Mouse (Mus musculus): ENCODE measurements at regions not wholly inside any gene's neighbourhood (a gene's known extent, or its start where the extent isn't known, plus 50 kb on each side); places are given as distances from the start of the nearest gene placed in this dataset.

DNA sequence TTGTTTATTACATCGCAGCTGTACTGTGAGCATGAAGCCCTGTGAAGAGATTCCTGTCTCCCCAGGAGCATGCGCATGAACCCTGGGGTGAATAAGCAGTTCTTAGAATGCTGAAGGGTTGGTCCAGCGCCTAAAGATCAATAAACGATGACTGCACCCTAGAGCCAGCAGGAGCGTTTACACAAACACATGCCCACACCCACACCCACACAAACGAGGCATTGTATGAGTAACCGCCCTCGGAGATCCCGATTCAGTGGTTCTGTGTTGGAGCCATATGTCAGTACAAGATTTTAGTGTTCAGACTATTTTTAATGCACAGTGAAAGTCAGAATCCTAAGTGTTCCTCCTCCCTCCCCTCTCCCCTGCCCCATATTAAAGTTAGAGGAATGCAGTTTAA lies 57.3 kb downstream of the Edn1 start:
- Histone ChIP-seq H3K4me1 (ENCODE audit: control insufficient read depth, insufficient read depth, low read length) (no peaks in the 10 kb centered on the region), H3K4me3 (ENCODE audit: insufficient read depth, low read length) (no peak overlapping the region), H3K27ac (ENCODE audit: insufficient read depth, low read length) (no peak overlapping the region)
- TF ChIP-seq POLR2A (IDR thresholded peaks at IDR 0.05; ENCODE audit: extremely low read depth, insufficient read depth, low read length): no peak
- TF ChIP-seq CTCF (IDR thresholded peaks at IDR 0.05; ENCODE audit: extremely low read depth, insufficient read depth, low read length): no peak

DNA sequence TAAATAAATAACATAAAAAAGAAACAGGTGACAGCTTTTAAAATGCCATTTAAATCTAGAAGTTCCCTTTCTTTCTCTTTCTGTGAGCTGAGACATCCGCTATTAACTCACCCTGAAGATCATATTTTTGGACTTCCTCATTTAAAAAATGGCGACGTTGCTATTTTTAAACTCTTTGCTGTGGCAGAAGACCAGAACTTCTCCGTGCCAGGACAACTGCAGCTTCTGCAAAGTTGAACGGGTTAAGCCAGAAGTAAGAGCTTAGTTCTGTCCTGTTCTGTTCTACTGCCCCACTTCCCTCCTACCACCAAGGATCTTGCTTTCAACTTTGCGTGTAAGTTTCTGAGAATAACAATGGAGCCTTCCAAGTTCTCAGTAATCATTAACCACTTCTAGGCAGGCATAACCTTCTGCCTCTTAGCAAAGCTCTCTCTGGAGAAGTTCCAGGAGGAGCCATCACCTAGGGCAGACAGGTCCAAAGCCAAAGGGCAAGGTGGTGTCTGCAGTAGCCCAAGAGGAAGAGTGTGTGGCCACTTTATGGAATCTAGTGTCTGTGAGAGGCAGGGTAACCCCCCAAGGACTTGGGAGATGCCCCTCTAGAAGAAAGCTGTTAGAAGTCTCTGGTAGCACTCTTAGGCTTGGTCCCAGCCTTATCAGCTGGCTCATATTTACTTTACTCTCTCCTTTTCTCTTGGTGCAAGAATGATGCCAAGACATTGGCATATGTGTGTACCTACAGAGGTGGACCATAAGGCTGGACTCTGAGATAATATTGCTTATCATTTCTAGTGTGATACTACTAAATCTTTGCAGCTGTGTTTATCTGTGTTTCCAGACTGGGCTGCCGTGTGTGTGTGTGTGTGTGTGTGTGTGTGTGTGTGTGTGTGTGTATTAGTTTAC lies 66.6 kb downstream of the Edn1 start:
- no peak overlapping the region for H3K4me3 ChIP-seq (ENCODE audit: insufficient read depth, low read length)
- no peaks in the 10 kb centered on the region for H3K4me1 ChIP-seq (ENCODE audit: control insufficient read depth, insufficient read depth, low read length)
- no peak overlapping the region for H3K27ac ChIP-seq (ENCODE audit: insufficient read depth, low read length)
- TF ChIP-seq CTCF (IDR thresholded peaks at IDR 0.05; ENCODE audit: extremely low read depth, insufficient read depth, low read length) (no peak), POLR2A (IDR thresholded peaks at IDR 0.05; ENCODE audit: extremely low read depth, insufficient read depth, low read length) (no peak)

GRCm38 (mm10) chr13:42369826-42370225 lies 68.5 kb downstream of the Edn1 start:
- H3K4me3 ChIP-seq (ENCODE audit: insufficient read depth, low read length): no peak overlapping the region
- TF ChIP-seq CTCF (IDR thresholded peaks at IDR 0.05; ENCODE audit: extremely low read depth, insufficient read depth, low read length) (no peak), POLR2A (IDR thresholded peaks at IDR 0.05; ENCODE audit: extremely low read depth, insufficient read depth, low read length) (no peak)
- no peaks in the 10 kb centered on the region for H3K4me1 ChIP-seq (ENCODE audit: control insufficient read depth, insufficient read depth, low read length)
- H3K27ac ChIP-seq (ENCODE audit: insufficient read depth, low read length): no peak overlapping the region

- H3K27ac ChIP-seq (ENCODE audit: insufficient read depth, low read length): no peak overlapping the region
- no peak for TF ChIP-seq POLR2A (IDR thresholded peaks at IDR 0.05; ENCODE audit: extremely low read depth, insufficient read depth, low read length)
- TF ChIP-seq CTCF (IDR thresholded peaks at IDR 0.05; ENCODE audit: extremely low read depth, insufficient read depth, low read length): no peak
- no peak overlapping the region for H3K4me3 ChIP-seq (ENCODE audit: insufficient read depth, low read length)
- no peaks in the 10 kb centered on the region for H3K4me1 ChIP-seq (ENCODE audit: control insufficient read depth, insufficient read depth, low read length)
Measured at GRCm38 (mm10) chr13:42372201-42372600, 70.9 kb downstream of the Edn1 start.

DNA sequence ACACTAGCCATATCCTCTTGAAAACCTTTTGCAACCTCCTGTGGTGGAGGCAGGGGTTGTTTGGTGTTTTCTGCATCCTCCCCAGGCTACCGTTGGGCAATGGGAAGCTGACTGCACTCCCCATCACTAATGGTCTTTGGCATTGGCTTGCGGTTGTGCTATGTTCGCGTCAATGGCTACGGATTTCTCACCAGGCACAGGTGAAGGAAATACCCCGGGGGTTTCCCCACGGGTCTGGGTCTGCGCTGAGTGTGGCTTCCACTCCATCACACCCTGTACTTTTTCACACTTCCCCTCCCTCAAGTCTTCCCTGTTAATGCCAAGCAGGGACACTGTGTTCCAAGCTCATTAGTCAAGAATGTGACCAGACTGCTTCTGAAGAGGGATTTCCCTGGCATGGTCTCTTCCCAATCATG lies 72.9 kb downstream of the Edn1 start:
- no peak for TF ChIP-seq POLR2A (IDR thresholded peaks at IDR 0.05; ENCODE audit: extremely low read depth, insufficient read depth, low read length)
- no peak for TF ChIP-seq CTCF (IDR thresholded peaks at IDR 0.05; ENCODE audit: extremely low read depth, insufficient read depth, low read length)
- H3K4me3 ChIP-seq (ENCODE audit: insufficient read depth, low read length): no peak overlapping the region
- H3K4me1 ChIP-seq (ENCODE audit: control insufficient read depth, insufficient read depth, low read length): no peaks in the 10 kb centered on the region
- H3K27ac ChIP-seq (ENCODE audit: insufficient read depth, low read length): no peak overlapping the region

DNA sequence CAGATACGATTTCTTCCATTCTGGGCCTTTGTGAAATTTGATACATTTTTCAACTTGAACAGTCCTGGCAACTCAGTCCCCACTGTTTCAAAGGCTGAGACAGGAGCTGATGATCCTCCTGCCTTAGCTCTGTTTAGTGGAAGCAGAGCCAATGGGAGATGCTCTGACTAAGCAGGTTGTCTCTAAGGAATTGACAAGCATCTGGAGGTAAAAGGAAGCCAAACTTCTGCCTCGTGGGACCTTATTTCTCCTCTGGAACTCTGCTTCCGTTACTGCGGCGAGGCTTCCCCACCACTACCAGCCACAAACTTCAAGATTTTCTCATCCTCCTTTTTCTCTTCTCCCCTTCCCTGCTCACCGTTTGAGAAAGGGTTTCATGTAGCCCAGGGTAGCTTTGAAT lies 78.4 kb downstream of the Edn1 start:
- Histone ChIP-seq H3K27ac (ENCODE audit: insufficient read depth, low read length) (no peak overlapping the region), H3K4me1 (ENCODE audit: control insufficient read depth, insufficient read depth, low read length) (no peaks in the 10 kb centered on the region), H3K4me3 (ENCODE audit: insufficient read depth, low read length) (no peak overlapping the region)
- no peak for TF ChIP-seq POLR2A (IDR thresholded peaks at IDR 0.05; ENCODE audit: extremely low read depth, insufficient read depth, low read length)
- TF ChIP-seq CTCF (IDR thresholded peaks at IDR 0.05; ENCODE audit: extremely low read depth, insufficient read depth, low read length): no peak

DNA sequence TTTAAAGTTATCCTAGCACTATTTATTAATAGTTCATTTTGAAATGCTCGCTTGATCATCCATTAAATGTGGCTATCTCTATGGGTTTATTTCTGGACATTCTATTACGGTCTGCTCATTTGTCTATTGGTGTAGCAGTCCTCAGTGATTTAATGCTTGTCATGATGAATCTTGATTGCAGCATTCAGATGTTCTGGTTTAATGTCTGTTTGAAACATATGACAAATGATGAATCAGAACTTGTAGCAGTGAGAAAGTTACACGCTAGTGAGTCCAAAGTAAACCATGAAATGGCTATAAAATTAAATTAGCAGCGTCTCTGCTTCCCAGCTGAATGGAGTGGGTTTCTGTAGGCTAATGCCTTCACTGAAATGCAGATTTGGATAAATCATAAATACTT lies 81.8 kb downstream of the Edn1 start:
- H3K27ac ChIP-seq (ENCODE audit: insufficient read depth, low read length): no peak overlapping the region
- no peak overlapping the region for H3K4me3 ChIP-seq (ENCODE audit: insufficient read depth, low read length)

DNA sequence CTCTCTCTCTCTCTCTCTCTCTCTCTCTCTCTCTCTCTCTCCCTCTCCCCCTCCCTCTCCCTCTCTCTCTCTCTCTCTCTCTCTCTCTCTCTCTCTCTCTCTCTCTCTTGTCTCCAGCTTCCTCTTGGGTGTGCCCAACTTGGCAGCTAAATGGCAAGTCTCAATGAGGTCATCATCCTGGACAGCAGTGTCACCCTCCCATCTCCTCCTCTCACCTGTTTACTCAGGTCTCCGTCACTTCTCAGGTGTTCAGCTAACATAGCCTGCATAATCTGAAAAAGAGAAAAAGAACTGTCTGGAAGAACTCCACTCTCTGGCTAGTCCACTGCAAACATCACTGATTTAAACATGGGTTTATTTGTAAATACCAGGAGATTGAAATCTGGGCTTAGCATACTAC lies 89.1 kb downstream of the Edn1 start:
- no peaks in the 10 kb centered on the region for H3K4me1 ChIP-seq (ENCODE audit: control insufficient read depth, insufficient read depth, low read length)
- TF ChIP-seq POLR2A (IDR thresholded peaks at IDR 0.05; ENCODE audit: extremely low read depth, insufficient read depth, low read length) (no peak), CTCF (IDR thresholded peaks at IDR 0.05; ENCODE audit: extremely low read depth, insufficient read depth, low read length) (no peak)
- no peak overlapping the region for H3K4me3 ChIP-seq (ENCODE audit: insufficient read depth, low read length)
- H3K27ac ChIP-seq (ENCODE audit: insufficient read depth, low read length): no peak overlapping the region

More for the DNA sequence above, 81.8 kb downstream of the Edn1 start:
- no peak for TF ChIP-seq POLR2A (IDR thresholded peaks at IDR 0.05; ENCODE audit: extremely low read depth, insufficient read depth, low read length)
- no peak for TF ChIP-seq CTCF (IDR thresholded peaks at IDR 0.05; ENCODE audit: extremely low read depth, insufficient read depth, low read length)
- no peaks in the 10 kb centered on the region for H3K4me1 ChIP-seq (ENCODE audit: control insufficient read depth, insufficient read depth, low read length)

DNA sequence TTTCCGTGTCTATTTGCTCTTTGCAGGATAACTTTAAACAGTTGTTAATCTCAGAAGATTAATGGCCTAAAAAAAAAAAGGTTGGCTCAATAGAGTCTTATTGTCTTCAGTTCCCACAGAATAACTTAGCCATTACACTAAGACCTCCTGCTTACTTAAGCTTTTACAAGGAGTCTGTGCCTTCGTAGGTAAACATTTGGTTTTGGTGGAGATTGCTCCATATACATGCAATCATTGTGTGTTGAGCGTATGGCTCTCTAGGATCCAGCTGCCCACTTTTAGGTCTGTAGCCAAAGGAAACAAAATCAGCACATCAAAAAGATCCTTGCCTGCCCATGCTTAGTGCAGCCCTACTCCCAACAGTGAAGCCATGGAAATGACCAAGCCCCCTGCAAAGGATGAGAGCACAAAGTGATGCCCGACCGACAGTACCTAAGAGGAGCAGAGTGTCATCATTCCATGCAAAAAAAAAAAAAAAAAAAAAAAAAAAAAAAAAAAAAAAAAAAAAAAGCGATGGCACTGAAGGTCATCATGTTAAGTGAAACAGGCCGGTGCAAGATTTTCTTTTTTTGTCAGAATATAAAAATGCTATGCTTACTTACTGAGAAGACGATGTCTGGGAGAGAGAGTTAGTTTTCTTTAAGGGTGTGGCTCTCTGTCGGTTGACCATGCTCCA lies 90.2 kb downstream of the Edn1 start:
- Histone ChIP-seq H3K4me1 (ENCODE audit: control insufficient read depth, insufficient read depth, low read length) (no peaks in the 10 kb centered on the region), H3K27ac (ENCODE audit: insufficient read depth, low read length) (no peak overlapping the region), H3K4me3 (ENCODE audit: insufficient read depth, low read length) (no peak overlapping the region)
- TF ChIP-seq POLR2A (IDR thresholded peaks at IDR 0.05; ENCODE audit: extremely low read depth, insufficient read depth, low read length) (no peak), CTCF (IDR thresholded peaks at IDR 0.05; ENCODE audit: extremely low read depth, insufficient read depth, low read length) (no peak)

DNA sequence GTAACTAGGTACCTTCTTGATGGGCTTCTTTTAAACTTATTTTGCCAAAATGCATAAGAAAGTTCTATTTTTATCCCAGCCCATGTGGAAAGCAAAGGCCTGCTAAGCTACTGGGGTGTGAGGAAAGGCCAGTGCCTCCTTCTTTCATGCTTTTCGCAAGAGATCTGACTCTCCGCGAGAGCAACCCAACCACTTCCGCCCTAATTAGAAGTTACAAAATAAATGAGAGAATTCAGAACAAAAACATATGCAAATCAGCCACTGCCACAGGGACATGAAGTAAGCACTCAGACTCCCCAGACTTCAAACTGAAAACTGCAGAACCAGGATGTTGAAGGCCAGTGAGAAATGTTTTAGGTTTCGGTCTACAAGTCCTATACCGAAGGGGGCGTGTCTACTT lies 91.4 kb downstream of the Edn1 start:
- Histone ChIP-seq H3K27ac (ENCODE audit: insufficient read depth, low read length) (no peak overlapping the region), H3K4me1 (ENCODE audit: control insufficient read depth, insufficient read depth, low read length) (no peaks in the 10 kb centered on the region), H3K4me3 (ENCODE audit: insufficient read depth, low read length) (no peak overlapping the region)
- TF ChIP-seq POLR2A (IDR thresholded peaks at IDR 0.05; ENCODE audit: extremely low read depth, insufficient read depth, low read length) (no peak), CTCF (IDR thresholded peaks at IDR 0.05; ENCODE audit: extremely low read depth, insufficient read depth, low read length) (no peak)

All from cortical plate, adult 2 months (tissue).